Mouse (Mus musculus) C2C12 (cell line): ENCODE measurements around the gene Sp6. TPM values are rescaled to one million over a fixed set of nuclear protein-coding genes. Genes with fewer than 3 reads are reported as not detected.

Experiments used
- H3K27me3 ChIP-seq: one replicate; pipeline ENCODE4 v1.6.1; 2011; ENCODE audit not compliant: control insufficient read depth, insufficient read depth, insufficient read length
- H3K36me3 ChIP-seq: one replicate; pipeline ENCODE4 v1.6.1; 2011; ENCODE audit not compliant: control insufficient read depth, insufficient read depth
- H3K4me3 ChIP-seq: one replicate; pipeline ENCODE4 v1.5.1; 2011; ENCODE audit warnings: mild to moderate bottlenecking, control low read depth; ENCODE audit not compliant: poor library complexity, insufficient read depth, severe bottlenecking
- H3K79me2 ChIP-seq: one replicate; pipeline ENCODE4 v1.6.1; 2011; ENCODE audit not compliant: control insufficient read depth, insufficient read depth
- H3K79me3 ChIP-seq: one replicate; pipeline ENCODE4 v1.6.1; 2011; ENCODE audit warnings: low read depth, control low read depth
- H3ac ChIP-seq: one replicate; pipeline ENCODE3; 2011; ENCODE audit warnings: low read depth; ENCODE audit not compliant: control insufficient read depth, insufficient read length
- CEBPB ChIP-seq: IDR thresholded peaks from one replicate; pipeline ENCODE4 v1.6.1; 2011; ENCODE audit warnings: low read depth, mild to moderate bottlenecking, control low read depth, moderate library complexity
- CTCF ChIP-seq: IDR thresholded peaks from one replicate; pipeline ENCODE4 v1.5.1; 2011; ENCODE audit not compliant: control insufficient read depth, insufficient read depth, insufficient read length
- FOSL1 ChIP-seq: IDR thresholded peaks from one replicate; pipeline ENCODE4 v1.8.0; 2011; ENCODE audit warnings: mild to moderate bottlenecking, low read length; ENCODE audit not compliant: poor library complexity, insufficient read depth, severe bottlenecking
- MAX ChIP-seq: IDR thresholded peaks from one replicate; pipeline ENCODE4 v1.6.1; 2011; ENCODE audit warnings: mild to moderate bottlenecking, control low read depth
- MYOD1 ChIP-seq: IDR thresholded peaks from one replicate; pipeline ENCODE4 v1.6.1; 2011; ENCODE audit warnings: low read depth; ENCODE audit not compliant: control insufficient read depth, insufficient read length
- MYOG ChIP-seq: IDR thresholded peaks from one replicate; pipeline ENCODE4 v1.6.1; 2011; ENCODE audit not compliant: control insufficient read depth, insufficient read length; ENCODE audit errors: extremely low read depth
- USF1 ChIP-seq: IDR thresholded peaks from one replicate; pipeline ENCODE4 v1.6.1; 2011; ENCODE audit warnings: low read depth, mild to moderate bottlenecking, control low read depth, moderate library complexity
- polyA plus RNA-seq: library from polyadenylated mRNA; unstranded; fragments of >200 nt; fragmentation: generic; extraction: Trizol; gene quantifications from one replicate; pipeline ENCODE4 v1.2.1, GENCODE M21; 2012; ENCODE audit warnings: missing spikeins

Gene Sp6
- polyA plus RNA-seq, 1 experiment, result 5.5 TPM

DNA sequence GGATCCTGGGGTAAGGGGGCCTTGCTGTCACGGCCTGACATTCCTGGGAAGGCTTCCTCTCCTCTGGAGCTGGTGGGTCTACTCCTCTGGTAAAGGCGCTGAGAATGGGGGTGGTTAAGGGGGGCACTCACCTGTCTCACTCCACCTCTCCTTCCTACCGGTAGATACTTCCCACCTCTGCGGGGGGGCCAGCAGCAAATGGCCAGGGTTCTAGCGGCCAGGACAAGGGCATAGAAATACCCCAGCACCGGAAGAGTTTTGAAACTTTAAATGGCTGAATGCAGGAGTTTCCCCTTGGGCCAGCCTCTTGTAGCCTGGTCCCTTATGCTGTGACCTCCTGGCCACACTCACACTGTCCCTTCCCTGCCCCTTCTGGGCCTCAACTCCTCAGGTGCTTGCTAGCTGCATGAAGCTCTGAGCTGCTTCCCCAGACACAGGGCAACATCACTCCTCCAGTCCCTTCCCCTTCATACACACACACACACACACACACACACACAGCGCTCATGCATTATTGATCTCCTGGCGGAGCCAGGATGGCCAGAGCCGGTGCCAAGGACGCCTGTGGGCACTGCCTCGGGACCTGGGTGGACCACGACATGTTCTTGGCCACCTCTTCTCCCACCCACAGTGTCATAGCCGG is 37.9 kb downstream of the Sp6 start:
- peak overlapping the region; percentile 32 for H3K4me3 ChIP-seq
- peaks cover 18% of the 10 kb centered on the region for H3K36me3 ChIP-seq

DNA sequence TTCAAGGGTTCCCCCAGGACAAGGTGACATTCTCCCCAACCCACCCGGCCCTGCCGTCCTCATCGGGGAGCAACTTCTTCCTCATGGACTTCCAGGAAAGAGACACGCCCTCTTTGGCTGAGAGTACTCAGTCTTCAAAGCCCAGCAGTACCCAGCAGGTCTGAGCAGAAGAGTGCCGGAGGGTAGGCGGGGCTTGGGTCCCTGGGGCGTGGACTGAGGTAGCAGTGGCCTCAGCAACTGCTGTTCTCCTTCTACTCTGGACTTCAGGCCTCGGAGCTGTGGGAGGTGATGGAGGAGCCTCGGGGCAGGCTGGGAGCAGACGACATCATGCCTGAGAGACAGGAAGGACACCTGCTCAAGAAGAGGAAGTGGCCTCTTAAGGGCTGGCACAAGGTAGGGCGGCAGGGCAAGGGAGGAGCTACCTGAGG is 39.0 kb downstream of the Sp6 start:
- no peaks in the 10 kb centered on the region for H3K79me2 ChIP-seq
- no peaks in the 10 kb centered on the region for H3K27me3 ChIP-seq
- H3K4me3 ChIP-seq, result no peak overlapping the region
- peaks cover 13% of the 10 kb centered on the region for H3K36me3 ChIP-seq
- TF ChIP-seq CEBPB (no peak), USF1 (no peak), MYOD1 (no peak), CTCF (no peak), MYOG (no peak), MAX (no peak), FOSL1 (no peak)
- H3K79me3 ChIP-seq, result no peaks in the 10 kb centered on the region
- H3ac ChIP-seq, result no peak overlapping the region

More for the DNA sequence above, 37.9 kb downstream of the Sp6 start:
- Histone ChIP-seq H3K79me2 (no peaks in the 10 kb centered on the region), H3K79me3 (peaks cover under 1% of the 10 kb centered on the region), H3ac (peak overlapping the region; percentile 83), H3K27me3 (no peaks in the 10 kb centered on the region)
- TF ChIP-seq MAX (no peak), CTCF (no peak), MYOD1 (no peak), USF1 (no peak), FOSL1 (no peak), CEBPB (no peak), MYOG (no peak)

DNA sequence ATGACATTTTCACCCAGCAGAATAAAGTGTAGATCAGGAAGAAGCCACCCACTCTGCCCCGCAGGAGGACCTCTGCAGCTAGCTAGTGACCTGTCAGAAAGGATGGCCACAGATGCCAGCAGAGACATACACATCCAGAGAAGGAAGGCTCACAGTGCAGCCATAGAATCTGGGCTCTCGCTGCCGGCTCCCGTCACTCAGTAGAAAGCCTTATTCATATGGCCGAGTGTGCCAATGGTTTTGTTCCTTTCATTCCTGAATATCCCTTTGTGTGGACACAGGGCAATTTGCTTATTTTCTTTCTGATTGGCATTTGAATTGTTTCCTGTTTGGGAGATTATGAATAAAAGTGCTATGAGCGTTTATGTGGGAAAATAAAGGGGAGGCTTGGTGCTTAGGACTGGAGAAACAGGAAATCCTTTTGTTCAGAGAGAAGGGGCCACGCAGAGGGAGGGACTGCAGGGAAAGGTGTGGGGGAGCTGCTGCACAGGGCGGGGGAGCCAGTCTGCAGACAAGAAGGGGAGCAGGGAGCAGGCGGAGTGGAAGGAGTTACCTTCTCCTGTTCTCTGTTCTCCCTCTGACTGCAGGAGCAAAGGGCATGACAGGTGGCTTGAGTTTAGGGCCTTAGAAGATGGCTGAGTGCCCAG is 50.2 kb downstream of the Sp6 start:
- H3ac ChIP-seq, result no peak overlapping the region
- TF ChIP-seq MYOD1 (no peak), USF1 (no peak), MYOG (no peak), FOSL1 (no peak), CEBPB (no peak), CTCF (no peak), MAX (no peak)
- no peaks in the 10 kb centered on the region for H3K79me3 ChIP-seq
- H3K27me3 ChIP-seq, result no peaks in the 10 kb centered on the region
- H3K79me2 ChIP-seq, result no peaks in the 10 kb centered on the region
- no peak overlapping the region for H3K4me3 ChIP-seq
- no peaks in the 10 kb centered on the region for H3K36me3 ChIP-seq

DNA sequence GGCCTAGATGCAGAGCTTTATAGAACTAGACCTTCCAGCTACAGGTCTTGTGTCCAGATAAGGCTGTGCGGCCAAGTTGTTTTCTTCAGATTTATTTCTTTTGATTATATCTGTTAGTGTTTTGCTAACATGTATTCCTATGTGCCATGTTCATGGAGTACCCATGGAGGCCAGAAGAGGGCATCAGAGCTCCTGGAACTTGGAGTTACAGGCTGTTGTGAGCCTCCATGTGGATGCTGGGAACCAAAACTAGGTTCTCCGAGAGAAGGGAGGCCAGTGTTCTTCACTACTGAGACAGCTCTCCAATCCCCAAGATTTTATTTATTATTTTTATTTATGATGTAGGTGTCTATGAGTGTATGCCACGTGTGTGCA is 50.7 kb downstream of the Sp6 start:
- H3K27me3 ChIP-seq, result no peaks in the 10 kb centered on the region
- no peaks in the 10 kb centered on the region for H3K79me3 ChIP-seq
- no peaks in the 10 kb centered on the region for H3K36me3 ChIP-seq
- H3K79me2 ChIP-seq, result no peaks in the 10 kb centered on the region
- no peak overlapping the region for H3ac ChIP-seq
- TF ChIP-seq FOSL1 (no peak), CTCF (no peak), MYOG (no peak), USF1 (no peak), MYOD1 (no peak), CEBPB (no peak), MAX (no peak)
- H3K4me3 ChIP-seq, result no peak overlapping the region

DNA sequence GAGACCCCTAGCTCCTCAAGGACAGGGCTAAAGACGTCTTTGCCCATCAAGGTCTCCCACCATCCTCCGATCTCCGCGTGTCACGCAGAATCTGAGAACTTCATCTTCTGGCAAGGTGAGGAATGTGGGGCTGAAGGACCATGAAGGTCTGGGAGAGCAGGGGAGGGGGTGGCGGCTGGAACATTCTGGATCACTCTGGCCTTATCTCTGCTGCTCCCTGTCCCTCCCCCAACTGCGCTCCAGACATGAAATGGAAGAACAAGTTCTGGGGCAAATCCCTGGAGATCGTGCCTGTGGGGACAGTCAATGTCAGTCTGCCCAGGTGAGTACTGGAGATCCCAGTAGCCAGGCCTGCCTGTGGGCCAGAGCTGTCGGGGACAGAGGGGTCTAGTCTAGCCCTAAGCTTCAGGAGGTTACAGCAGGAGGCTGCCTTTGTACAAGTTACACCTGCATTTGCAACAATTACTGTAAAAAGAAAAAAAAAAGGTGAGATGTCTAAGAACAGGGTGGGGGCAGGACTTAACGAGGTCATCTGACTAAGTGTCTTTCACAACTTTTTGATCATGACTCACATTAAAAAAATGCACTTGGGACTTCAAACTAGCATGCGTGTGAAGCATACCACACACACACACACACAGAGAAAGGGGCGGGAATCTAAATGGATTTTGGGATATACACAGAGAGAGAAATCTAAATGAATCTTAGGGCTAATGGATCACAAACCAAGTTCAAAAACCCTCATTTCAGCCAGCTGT is 52.5 kb downstream of the Sp6 start:
- TF ChIP-seq CTCF (no peak), MYOG (no peak), CEBPB (peak; percentile 87), FOSL1 (no peak), MAX (no peak), MYOD1 (no peak)
- H3K79me3 ChIP-seq, result no peaks in the 10 kb centered on the region
- no peak overlapping the region for H3ac ChIP-seq

More for the DNA sequence above, 52.5 kb downstream of the Sp6 start:
- Histone ChIP-seq H3K36me3 (no peaks in the 10 kb centered on the region), H3K79me2 (no peaks in the 10 kb centered on the region), H3K4me3 (no peak overlapping the region), H3K27me3 (no peaks in the 10 kb centered on the region)
